Mouse (Mus musculus) erythroblast, adult 5-6 weeks (primary cell): ENCODE data around the gene Actc1. TPM values are rescaled to one million over a fixed set of nuclear protein-coding genes. Genes with fewer than 3 reads are reported as not detected.

Source experiments
- total RNA-seq, 2 experiments: library from RNA; stranded (forward) in 1 of 2; stranded (reverse) in 1 of 2; fragments of 150-400 nt in 1 of 2; fragments of 200-764, 138-1000 nt in 1 of 2; gene quantifications; 2 replicates each; pipeline versions ENCODE4 v1.2.3 to v1.2.4; 2015 to 2017; ENCODE audit warnings: low replicate concordance in 2 of 2

Actc1 gene
- total RNA-seq, 2 experiments from 2014 or later: not detected

Other genes starting within 250 kb of the Actc1 start
- not detected in 2 replicates for gene Scg5, start 224.4 kb downstream of the Actc1 start, total RNA-seq (2015; ENCODE audit: low replicate concordance)
- not detected in 2 replicates for gene Scg5, start 224.4 kb downstream of the Actc1 start, total RNA-seq (2017; ENCODE audit: low replicate concordance)
- gene Arhgap11a, start 204.9 kb downstream of the Actc1 start, total RNA-seq (2015; ENCODE audit: low replicate concordance): 13.2 and 20.9 TPM in 2 replicates
- gene Arhgap11a, start 204.9 kb downstream of the Actc1 start, total RNA-seq (2017; ENCODE audit: low replicate concordance): 15.4 and 22.0 TPM in 2 replicates
- gene Gjd2, start 39.9 kb downstream of the Actc1 start, total RNA-seq (2015; ENCODE audit: low replicate concordance): not detected in 2 replicates
- gene Gjd2, start 39.9 kb downstream of the Actc1 start, total RNA-seq (2017; ENCODE audit: low replicate concordance): not detected in 2 replicates
- 9.8 and 23.8 TPM in 2 replicates for gene Aqr, start 133.5 kb upstream of the Actc1 start, total RNA-seq (2015; ENCODE audit: low replicate concordance)
- gene Aqr, start 133.5 kb upstream of the Actc1 start, total RNA-seq (2017; ENCODE audit: low replicate concordance): 11.0 and 15.0 TPM in 2 replicates
- gene Zfp770, start 147.9 kb upstream of the Actc1 start, total RNA-seq (2015; ENCODE audit: low replicate concordance): 4.0 and 7.5 TPM in 2 replicates
- gene Zfp770, start 147.9 kb upstream of the Actc1 start, total RNA-seq (2017; ENCODE audit: low replicate concordance): 0.51 and 1.5 TPM in 2 replicates